Comparison of ENCODE assay signal across 12 mouse cellular contexts in the genomic region with DNA sequence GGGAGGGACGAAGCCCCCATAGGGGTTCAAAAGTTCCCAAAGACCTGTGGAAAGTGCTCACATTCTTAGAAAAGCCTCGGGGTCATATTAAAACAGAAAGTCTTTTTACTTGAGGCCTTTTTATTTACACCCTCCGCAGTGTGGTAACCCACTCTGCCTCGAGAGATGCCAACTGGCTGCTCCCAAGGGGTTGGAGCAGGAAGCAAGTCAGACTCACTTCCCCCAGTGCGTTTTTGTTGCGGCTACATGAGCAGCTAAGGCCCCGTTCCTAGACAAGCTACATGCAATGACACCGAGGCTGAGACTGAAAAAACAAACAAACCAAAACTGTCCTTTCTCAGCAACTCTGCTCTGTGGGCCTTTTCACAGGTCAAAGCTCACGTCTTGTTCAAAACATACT. TPM values are rescaled to one million over a fixed set of nuclear protein-coding genes. Genes with fewer than 3 reads are reported as not detected.
DNase-seq lines count a peak whose midpoint lies in the region; ATAC-seq and TF ChIP-seq lines count a peak whose summit lies in the region.
"Had no signal": no experiment of that assay in that cellular context is flagged by ENCODE, and none has a peak within 500 bp of the region (broad histone marks: within the 10 kb centered on the region; RNA-seq: fewer than 3 reads in every experiment).

No protein-coding gene starts in this region.

- ATAC-seq in heart, embryonic 11.5 days (replicated peaks; ENCODE audit: insufficient number of reproducible peaks, low FRiP score, low TSS enrichment), result no peak
- ATAC-seq in lung, postnatal 0 days, result 0 out of 2 replicates have a peak, but pooled peaks have one; percentile 34
- ATAC-seq in granulocyte monocyte progenitor cell, adult 5-6 weeks (replicated peaks; ENCODE audit: poor library complexity, severe bottlenecking), result peak; percentile 63
- ATAC-seq in stomach, embryonic 15.5 days (ENCODE audit: insufficient read depth, low FRiP score, low read depth), result no peak
- ATAC-seq: activated CD4-positive, CD25-positive, alpha-beta regulatory T cell, adult 4 months had no signal

- TF ChIP-seq CTCF in heart, adult 2 months (IDR thresholded peaks at IDR 0.05), result no peak
- TF ChIP-seq CTCF in lung, postnatal 0 days (IDR thresholded peaks at IDR 0.05), result no peak
- TF ChIP-seq CTCF in lung, adult 2 months (IDR thresholded peaks at IDR 0.05; ENCODE audit: insufficient read depth, low read length), result no peak

- TF ChIP-seq EP300 in heart, adult 2 months (IDR thresholded peaks at IDR 0.05; ENCODE audit: insufficient read depth, low read depth, low read length), result no peak
- no peak for TF ChIP-seq EP300 in lung, postnatal 0 days (IDR thresholded peaks at IDR 0.05)

- no peaks in the 10 kb centered on the region for H3K79me2 ChIP-seq in heart, adult 2 months (replicated peaks; ENCODE audit: control insufficient read depth, insufficient read depth, low read length)

- H3K4me2 ChIP-seq in heart, embryonic 11.5 days, result no peak overlapping the region
- no peak overlapping the region for H3K4me2 ChIP-seq in lung, postnatal 0 days (replicated peaks; ENCODE audit: low read depth, low read length)
- H3K4me2 ChIP-seq in stomach, embryonic 15.5 days, result no peak overlapping the region
- H3K4me2 ChIP-seq: limb, embryonic 12.5 days had no signal

- intact Hi-C loops in heart, adult 2 months (cut with DNase I), result no loop called here

- no peak overlapping the region; the same call in 1 of the 2 replicates for H3K9ac ChIP-seq in heart, embryonic 11.5 days (ENCODE audit: low read depth, low read length)
- no peak overlapping the region for H3K9ac ChIP-seq in heart, adult 2 months (ENCODE audit: low read depth, low read length)
- H3K9ac ChIP-seq in lung, postnatal 0 days (replicated peaks; ENCODE audit: low read depth), result no peak overlapping the region
- no peak overlapping the region for H3K9ac ChIP-seq in stomach, embryonic 15.5 days
- H3K9ac ChIP-seq: limb, embryonic 12.5 days had no signal

- no peak for DNase-seq in heart, adult 2 months
- DNase-seq in lung, postnatal 0 days (ENCODE audit: low spot score), result no peak
- DNase-seq in lung, adult 2 months, result no peak
- DNase-seq in adrenal gland, postnatal 10 days, result no peak
- no peak for DNase-seq in urinary bladder, postnatal 14 days (ENCODE audit: low spot score)
- DNase-seq: cerebellum, postnatal 25 days; kidney, postnatal 14 days had no signal

- H3K9me3 ChIP-seq in heart, embryonic 11.5 days (replicated peaks; ENCODE audit: control insufficient read depth, low read length), result no peaks in the 10 kb centered on the region
- no peaks in the 10 kb centered on the region for H3K9me3 ChIP-seq in lung, postnatal 0 days (ENCODE audit: low read length)
- H3K9me3 ChIP-seq in stomach, embryonic 15.5 days, result no peaks in the 10 kb centered on the region
- H3K9me3 ChIP-seq: limb, embryonic 12.5 days had no signal

- peaks cover 24% of the 10 kb centered on the region for H3K4me1 ChIP-seq in heart, embryonic 11.5 days (ENCODE audit: control insufficient read depth, insufficient read depth, low read length)
- peaks cover 13% of the 10 kb centered on the region for H3K4me1 ChIP-seq in heart, adult 2 months (ENCODE audit: control insufficient read depth, insufficient read depth, low read length)
- peaks cover 3% of the 10 kb centered on the region; the same call in 1 of the 2 replicates for H3K4me1 ChIP-seq in lung, postnatal 0 days (ENCODE audit: insufficient read depth, low read depth, low read length)
- peaks cover 9% of the 10 kb centered on the region for H3K4me1 ChIP-seq in lung, adult 2 months (ENCODE audit: control insufficient read depth, insufficient read depth, low read length)
- peaks cover 8% of the 10 kb centered on the region for H3K4me1 ChIP-seq in stomach, embryonic 15.5 days

- H3K36me3 ChIP-seq in heart, embryonic 11.5 days (ENCODE audit: control insufficient read depth, insufficient read depth, low read length), result no peaks in the 10 kb centered on the region
- H3K36me3 ChIP-seq in heart, adult 2 months (ENCODE audit: control insufficient read depth, insufficient read depth, low read length), result no peaks in the 10 kb centered on the region
- H3K36me3 ChIP-seq in lung, postnatal 0 days (ENCODE audit: insufficient read depth, low read length), result no peaks in the 10 kb centered on the region
- H3K36me3 ChIP-seq in stomach, embryonic 15.5 days, result no peaks in the 10 kb centered on the region
- H3K36me3 ChIP-seq: limb, embryonic 12.5 days had no signal

- peak overlapping the region; percentile 6; the same call in 1 of the 2 replicates for H3K27ac ChIP-seq in heart, embryonic 11.5 days (ENCODE audit: low read depth, low read length)
- no peak overlapping the region for H3K27ac ChIP-seq in heart, adult 2 months
- no peak overlapping the region for H3K27ac ChIP-seq in lung, postnatal 0 days (ENCODE audit: low read length)
- H3K27ac ChIP-seq in stomach, embryonic 15.5 days, result 0 out of 2 replicates have a peak overlapping the region, but pooled peaks have one; percentile 21
- H3K27ac ChIP-seq: limb, embryonic 12.5 days had no signal

- WGBS in heart, embryonic 11.5 days (ENCODE audit: insufficient replicate concordance), result 54% methylated on average over 9 of the region's 9 CpGs
- 38% methylated on average over 9 of the region's 9 CpGs for WGBS in heart, adult 2 months
- WGBS in lung, postnatal 0 days, result 41% methylated on average over 9 of the region's 9 CpGs
- 31% methylated on average over 9 of the region's 9 CpGs for WGBS in lung, adult 2 months
- 51% methylated on average over 9 of the region's 9 CpGs for WGBS in stomach, embryonic 15.5 days

- TF ChIP-seq POLR2A in heart, adult 2 months (IDR thresholded peaks at IDR 0.05; ENCODE audit: insufficient read depth, low read depth, low read length), result no peak
- no peak for TF ChIP-seq POLR2A in lung, adult 2 months (IDR thresholded peaks at IDR 0.05; ENCODE audit: borderline replicate concordance, extremely low read depth, low read depth, low read length)

- no peak overlapping the region for H3K4me3 ChIP-seq in heart, embryonic 11.5 days (ENCODE audit: low read depth, low read length)
- no peak overlapping the region for H3K4me3 ChIP-seq in heart, adult 2 months
- no peak overlapping the region for H3K4me3 ChIP-seq in lung, postnatal 0 days (ENCODE audit: low read depth, low read length)
- no peak overlapping the region for H3K4me3 ChIP-seq in lung, adult 2 months (replicated peaks; ENCODE audit: extremely low read depth, low read depth, low read length)
- no peak overlapping the region for H3K4me3 ChIP-seq in stomach, embryonic 15.5 days (replicated peaks)
- H3K4me3 ChIP-seq: limb, embryonic 12.5 days had no signal

- H3K27me3 ChIP-seq in heart, embryonic 11.5 days (ENCODE audit: control insufficient read depth, insufficient read depth, low read length), result no peaks in the 10 kb centered on the region
- H3K27me3 ChIP-seq in heart, adult 2 months (ENCODE audit: control insufficient read depth, insufficient read depth, low read length), result no peaks in the 10 kb centered on the region
- H3K27me3 ChIP-seq in lung, postnatal 0 days (replicated peaks; ENCODE audit: insufficient read depth, low read length), result peaks cover 5% of the 10 kb centered on the region; the same call in 1 of the 2 replicates
- H3K27me3 ChIP-seq in stomach, embryonic 15.5 days (replicated peaks), result 0 out of 2 replicates have a peak, but pooled peaks cover 3% of the 10 kb centered on the region

RNA-seq across cellular contexts. Expression of a gene that starts 8.4 kb away (rescaled TPM):
- polyA plus RNA-seq in heart, embryonic 11.5 days (2014; fragmentation: Nextera tagmentation; extraction: Ambion mirVana), result 77.9 and 95.2 TPM in 2 replicates
- 100 to 1,000 TPM; 120 TPM for total RNA-seq in heart, adult 2 months (2021)
- 100 and 140 TPM in 2 replicates for polyA plus RNA-seq in heart, adult 2 months (2012; rRNA removed)
- polyA plus RNA-seq in lung, postnatal 0 days (2015; fragmentation: Nextera tagmentation; extraction: Ambion mirVana), result 64.4 and 78.1 TPM in 2 replicates
- polyA plus RNA-seq in lung, adult 2 months (2012; rRNA removed), result 32.4 and 37.9 TPM in 2 replicates
- total RNA-seq in granulocyte monocyte progenitor cell, adult 5-6 weeks (2014; fragmentation: Nextera tagmentation), result 29.2 TPM in 2 replicates
- total RNA-seq in granulocyte monocyte progenitor cell, adult 5-6 weeks (2017), result 12.8 and 13.0 TPM in 2 replicates
- 49.3 and 55.6 TPM in 2 replicates for polyA plus RNA-seq in stomach, embryonic 15.5 days (2015; fragmentation: Nextera tagmentation; extraction: Ambion mirVana)
- 10 to 100 TPM; 27.5 to 31.9 TPM for total RNA-seq in adrenal gland, postnatal 10 days (2021)

RNA-seq across cellular contexts. Expression of a gene that starts 53.5 kb away (rescaled TPM):
- 37.1 and 38.6 TPM in 2 replicates for polyA plus RNA-seq in heart, embryonic 11.5 days (2014; fragmentation: Nextera tagmentation; extraction: Ambion mirVana)
- 10 to 100 TPM; 23.6 to 24.0 TPM for total RNA-seq in heart, adult 2 months (2021)
- polyA plus RNA-seq in heart, adult 2 months (2012; rRNA removed), result 12.5 and 20.2 TPM in 2 replicates
- 40.3 and 44.9 TPM in 2 replicates for polyA plus RNA-seq in lung, postnatal 0 days (2015; fragmentation: Nextera tagmentation; extraction: Ambion mirVana)
- polyA plus RNA-seq in lung, adult 2 months (2012; rRNA removed), result 25.0 and 29.7 TPM in 2 replicates
- total RNA-seq in granulocyte monocyte progenitor cell, adult 5-6 weeks (2014; fragmentation: Nextera tagmentation), result 32.3 and 42.5 TPM in 2 replicates
- 33.3 and 35.6 TPM in 2 replicates for total RNA-seq in granulocyte monocyte progenitor cell, adult 5-6 weeks (2017)
- polyA plus RNA-seq in stomach, embryonic 15.5 days (2015; fragmentation: Nextera tagmentation; extraction: Ambion mirVana), result 48.8 and 49.4 TPM in 2 replicates
- 10 to 100 TPM; 71.2 to 85.3 TPM for total RNA-seq in adrenal gland, postnatal 10 days (2021)

RNA-seq across cellular contexts. Expression of a gene that starts 59.1 kb away (rescaled TPM):
- 60.5 and 68.8 TPM in 2 replicates for polyA plus RNA-seq in heart, embryonic 11.5 days (2014; fragmentation: Nextera tagmentation; extraction: Ambion mirVana)
- 10 to 100 TPM; 47.0 to 62.7 TPM for total RNA-seq in heart, adult 2 months (2021)
- 63.4 and 99.8 TPM in 2 replicates for polyA plus RNA-seq in heart, adult 2 months (2012; rRNA removed)
- 160 and 169 TPM in 2 replicates for polyA plus RNA-seq in lung, postnatal 0 days (2015; fragmentation: Nextera tagmentation; extraction: Ambion mirVana)
- polyA plus RNA-seq in lung, adult 2 months (2012; rRNA removed), result 87.2 and 111 TPM in 2 replicates
- 56.8 and 64.9 TPM in 2 replicates for total RNA-seq in granulocyte monocyte progenitor cell, adult 5-6 weeks (2014; fragmentation: Nextera tagmentation)
- 38.5 and 41.1 TPM in 2 replicates for total RNA-seq in granulocyte monocyte progenitor cell, adult 5-6 weeks (2017)
- 40.6 and 46.7 TPM in 2 replicates for polyA plus RNA-seq in stomach, embryonic 15.5 days (2015; fragmentation: Nextera tagmentation; extraction: Ambion mirVana)
- total RNA-seq in adrenal gland, postnatal 10 days (2021), result 10 to 100 TPM; 33.8 to 38.3 TPM

Comparison
In these comparisons a context has a peak if more than half of its experiments do, and no peak if none do; other contexts are left out.
1. H3K27ac ChIP-seq: peak in heart, embryonic 11.5 days (single experiment) and stomach, embryonic 15.5 days (single experiment); none in heart, adult 2 months (single experiment) and lung, postnatal 0 days (single experiment).
2. ATAC-seq: peak in lung, postnatal 0 days (single experiment) and granulocyte monocyte progenitor cell, adult 5-6 weeks (single experiment); none in heart, embryonic 11.5 days (single experiment) and stomach, embryonic 15.5 days (single experiment).